Mouse (Mus musculus): ENCODE data around the gene Thap2. TPM values are rescaled to one million over a fixed set of nuclear protein-coding genes. Genes with fewer than 3 reads are reported as not detected.

Gene Thap2
- polyA plus RNA-seq, 2 experiments, result 3.3 to 3.6 TPM

DNA sequence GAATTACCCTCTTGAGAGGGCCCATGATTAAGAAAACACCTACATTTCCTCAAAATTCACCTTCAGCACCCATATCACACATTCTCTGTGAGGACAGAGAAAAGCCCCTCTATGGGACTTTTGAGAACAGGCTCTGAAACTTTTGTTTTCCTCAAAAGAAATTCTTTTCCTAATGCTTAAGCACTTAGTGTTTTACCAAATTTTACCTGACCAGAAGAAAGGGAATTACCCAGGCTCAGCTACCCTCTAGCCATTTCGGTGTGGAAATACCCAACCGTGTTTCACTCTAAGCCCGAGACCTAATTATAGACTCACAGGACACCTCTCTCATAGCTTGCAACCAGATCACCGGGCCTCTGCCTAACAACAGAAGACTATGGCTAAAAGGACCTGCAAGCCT lies 51.2 kb downstream of the Thap2 start:
- H3K9me3 ChIP-seq (ENCODE audit: control insufficient read depth, low read length), result no peaks in the 10 kb centered on the region
- H3K4me2 ChIP-seq (ENCODE audit: low read depth), result no peak overlapping the region
- 74% methylated on average over 4 of the region's 4 CpGs for WGBS (ENCODE audit: insufficient replicate concordance)
- H3K4me1 ChIP-seq (replicated peaks; ENCODE audit: control insufficient read depth in 2 of 2, insufficient read depth in 2 of 2, low read length in 1 of 2), result no peaks in the 10 kb centered on the region
- H3K9ac ChIP-seq (replicated peaks), result no peak overlapping the region
- no peak overlapping the region for H3K4me3 ChIP-seq (ENCODE audit: insufficient read depth in 1 of 2, low read depth in 2 of 2, low read length in 2 of 2)
- ATAC-seq (ENCODE audit: insufficient read depth), result no peak
- DNase-seq (ENCODE audit: low read depth in 3 of 3, low spot score in 3 of 3), result no peak
- no peaks in the 10 kb centered on the region for H3K36me3 ChIP-seq (replicated peaks; ENCODE audit: control insufficient read depth, insufficient read depth, low read depth)
- H3K27ac ChIP-seq, result no peak overlapping the region
- TF ChIP-seq CTCF (IDR thresholded peaks at IDR 0.05; ENCODE audit: low read depth), result no peak
- no peak for TF ChIP-seq EP300 (IDR thresholded peaks at IDR 0.05; ENCODE audit: low read depth)
- H3K27me3 ChIP-seq (ENCODE audit: control insufficient read depth, insufficient read depth, low read length), result no peaks in the 10 kb centered on the region

DNA sequence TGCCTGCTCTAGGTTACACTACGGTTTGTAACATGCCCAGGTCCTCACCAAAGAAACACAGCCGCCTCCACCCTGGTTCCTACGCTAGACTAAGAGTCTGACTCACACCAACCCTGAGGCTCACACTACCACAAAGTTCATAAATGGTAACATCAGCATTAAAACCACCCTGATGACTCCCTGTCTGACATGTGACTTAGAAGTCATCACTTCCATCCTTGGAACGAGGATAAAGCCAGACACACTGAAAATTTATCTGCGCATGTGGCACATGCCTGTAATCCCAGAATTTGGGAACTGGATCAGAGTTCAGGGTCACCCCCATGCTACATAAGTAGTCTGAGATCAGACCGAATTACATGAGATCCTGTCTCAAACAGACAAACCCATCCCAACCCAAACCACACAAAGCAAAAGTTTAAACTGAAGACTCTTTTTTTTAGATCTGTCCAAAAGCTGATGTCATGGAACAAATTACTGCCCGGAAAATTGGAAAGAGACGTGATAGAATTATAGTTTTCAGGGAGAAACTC lies 51.8 kb downstream of the Thap2 start:
- H3K27ac ChIP-seq, result no peak overlapping the region
- H3K4me2 ChIP-seq (ENCODE audit: low read depth), result no peak overlapping the region
- TF ChIP-seq CTCF (IDR thresholded peaks at IDR 0.05; ENCODE audit: low read depth) (no peak), EP300 (IDR thresholded peaks at IDR 0.05; ENCODE audit: low read depth) (no peak)
- 64% methylated on average over 8 of the region's 8 CpGs for WGBS (ENCODE audit: insufficient replicate concordance)
- H3K27me3 ChIP-seq (ENCODE audit: control insufficient read depth, insufficient read depth, low read length), result no peaks in the 10 kb centered on the region
- H3K4me1 ChIP-seq (replicated peaks; ENCODE audit: control insufficient read depth in 2 of 2, insufficient read depth in 2 of 2, low read length in 1 of 2), result no peaks in the 10 kb centered on the region
- no peak overlapping the region for H3K9ac ChIP-seq (replicated peaks)
- ATAC-seq (ENCODE audit: insufficient read depth), result no peak
- no peaks in the 10 kb centered on the region for H3K9me3 ChIP-seq (ENCODE audit: control insufficient read depth, low read length)
- no peaks in the 10 kb centered on the region for H3K36me3 ChIP-seq (replicated peaks; ENCODE audit: control insufficient read depth, insufficient read depth, low read depth)
- H3K4me3 ChIP-seq (ENCODE audit: insufficient read depth in 1 of 2, low read depth in 2 of 2, low read length in 2 of 2), result no peak overlapping the region
- no peak for DNase-seq (ENCODE audit: low read depth in 3 of 3, low spot score in 3 of 3)

DNA sequence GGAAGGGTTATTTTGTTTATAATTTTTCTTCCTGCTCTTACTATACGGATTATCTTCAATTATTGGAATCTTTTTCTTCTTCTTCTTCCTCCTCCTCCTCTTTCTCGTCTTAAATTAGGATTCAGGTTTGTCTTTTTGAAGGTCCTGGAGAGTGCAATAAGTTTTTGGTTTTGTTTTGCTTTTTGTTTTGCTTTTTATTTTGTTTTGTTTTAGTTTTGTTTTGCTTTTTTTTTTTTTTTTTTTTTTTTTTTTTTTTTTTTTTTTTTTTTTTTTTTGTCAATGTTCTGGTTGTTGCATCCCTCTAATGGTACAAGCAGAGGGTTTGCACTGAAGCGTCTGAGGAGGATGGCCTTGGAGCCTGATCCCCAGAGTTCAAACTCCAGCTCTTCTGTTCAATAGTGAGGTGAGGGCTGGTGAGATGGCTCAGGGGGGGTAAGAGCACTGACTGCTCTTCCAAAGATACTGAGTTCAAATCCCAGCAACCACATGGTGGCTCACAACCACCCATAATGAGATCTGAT lies 55.2 kb downstream of the Thap2 start:
- 53% methylated on average over 3 of the region's 3 CpGs for whole genome bisulfite sequencing (ENCODE audit: insufficient replicate concordance)
- no peak overlapping the region for H3K4me2 ChIP-seq (ENCODE audit: low read depth)
- H3K4me1 ChIP-seq (replicated peaks; ENCODE audit: control insufficient read depth in 2 of 2, insufficient read depth in 2 of 2, low read length in 1 of 2), result no peaks in the 10 kb centered on the region

DNA sequence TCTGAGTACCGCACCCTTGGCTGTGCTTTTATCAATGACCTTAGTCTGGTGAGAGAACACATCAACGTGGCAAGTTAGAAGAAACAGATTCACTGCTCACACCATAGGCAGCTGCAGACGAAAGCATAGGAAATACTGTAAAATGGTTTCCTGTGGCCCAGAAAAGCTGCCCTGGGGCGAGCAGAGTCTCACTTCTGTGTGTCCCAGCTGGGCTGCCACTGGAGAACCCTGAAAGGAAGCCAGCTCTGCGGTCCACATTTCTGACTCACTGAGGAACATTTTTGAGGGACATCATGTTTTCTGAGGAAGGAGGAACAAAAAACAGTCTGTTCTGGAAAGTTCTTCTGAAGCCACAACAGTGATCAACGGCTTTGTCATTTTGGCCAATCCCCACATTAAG lies 55.7 kb downstream of the Thap2 start:
- Histone ChIP-seq H3K4me2 (ENCODE audit: low read depth) (no peak overlapping the region), H3K36me3 (replicated peaks; ENCODE audit: control insufficient read depth, insufficient read depth, low read depth) (no peaks in the 10 kb centered on the region), H3K4me3 (ENCODE audit: insufficient read depth in 1 of 2, low read depth in 2 of 2, low read length in 2 of 2) (no peak overlapping the region), H3K27ac (no peak overlapping the region), H3K9ac (replicated peaks) (no peak overlapping the region), H3K27me3 (ENCODE audit: control insufficient read depth, insufficient read depth, low read length) (no peaks in the 10 kb centered on the region), H3K4me1 (replicated peaks; ENCODE audit: control insufficient read depth in 2 of 2, insufficient read depth in 2 of 2, low read length in 1 of 2) (no peaks in the 10 kb centered on the region), H3K9me3 (ENCODE audit: control insufficient read depth, low read length) (no peaks in the 10 kb centered on the region)
- ATAC-seq (ENCODE audit: insufficient read depth), result no peak
- no peak for TF ChIP-seq CTCF (IDR thresholded peaks at IDR 0.05; ENCODE audit: low read depth)
- TF ChIP-seq EP300 (IDR thresholded peaks at IDR 0.05; ENCODE audit: low read depth), result no peak
- 44% methylated on average over 6 of the region's 6 CpGs for WGBS (ENCODE audit: insufficient replicate concordance)
- DNase-seq (ENCODE audit: low read depth in 3 of 3, low spot score in 3 of 3), result no peak

More for the DNA sequence above, 55.2 kb downstream of the Thap2 start:
- Histone ChIP-seq H3K27me3 (ENCODE audit: control insufficient read depth, insufficient read depth, low read length) (no peaks in the 10 kb centered on the region), H3K9me3 (ENCODE audit: control insufficient read depth, low read length) (no peaks in the 10 kb centered on the region), H3K9ac (replicated peaks) (no peak overlapping the region), H3K4me3 (ENCODE audit: insufficient read depth in 1 of 2, low read depth in 2 of 2, low read length in 2 of 2) (no peak overlapping the region), H3K36me3 (replicated peaks; ENCODE audit: control insufficient read depth, insufficient read depth, low read depth) (no peaks in the 10 kb centered on the region), H3K27ac (no peak overlapping the region)
- ATAC-seq (ENCODE audit: insufficient read depth), result no peak
- TF ChIP-seq CTCF (IDR thresholded peaks at IDR 0.05; ENCODE audit: low read depth) (no peak), EP300 (IDR thresholded peaks at IDR 0.05; ENCODE audit: low read depth) (no peak)
- DNase-seq (ENCODE audit: low read depth in 3 of 3, low spot score in 3 of 3), result no peak

DNA sequence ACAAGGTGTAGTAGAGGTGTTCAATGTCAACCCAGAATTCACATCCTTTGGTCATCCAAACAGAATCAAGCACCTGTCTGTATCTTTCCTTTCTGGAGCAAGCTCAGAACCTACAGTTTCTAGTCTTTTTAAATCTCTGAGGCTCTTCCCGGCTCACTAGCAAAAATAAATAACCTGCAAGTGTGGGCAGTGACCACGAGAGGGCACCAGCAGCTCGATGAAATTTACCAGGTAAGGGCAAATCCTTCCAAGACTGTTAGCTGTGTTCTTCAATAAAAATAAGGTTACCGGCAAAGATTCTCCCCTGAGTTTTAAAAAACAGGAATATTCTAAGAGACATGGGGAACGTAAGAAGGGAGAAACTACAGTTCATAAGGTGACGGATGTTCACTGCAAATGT lies 60.9 kb downstream of the Thap2 start:
- Histone ChIP-seq H3K9ac (replicated peaks) (no peak overlapping the region), H3K4me2 (ENCODE audit: low read depth) (no peak overlapping the region), H3K36me3 (replicated peaks; ENCODE audit: control insufficient read depth, insufficient read depth, low read depth) (no peaks in the 10 kb centered on the region), H3K4me3 (ENCODE audit: insufficient read depth in 1 of 2, low read depth in 2 of 2, low read length in 2 of 2) (no peak overlapping the region), H3K4me1 (replicated peaks; ENCODE audit: control insufficient read depth in 2 of 2, insufficient read depth in 2 of 2, low read length in 1 of 2) (no peaks in the 10 kb centered on the region), H3K9me3 (ENCODE audit: control insufficient read depth, low read length) (no peaks in the 10 kb centered on the region), H3K27me3 (ENCODE audit: control insufficient read depth, insufficient read depth, low read length) (no peaks in the 10 kb centered on the region; the same call in 1 of the 2 replicates), H3K27ac (no peak overlapping the region)
- ATAC-seq (ENCODE audit: insufficient read depth) (no peak), DNase-seq (ENCODE audit: low read depth in 3 of 3, low spot score in 3 of 3) (peak; percentile 42 to 52 (median 43))
- WGBS (ENCODE audit: insufficient replicate concordance), result 7% methylated on average over 6 of the region's 6 CpGs
- TF ChIP-seq EP300 (IDR thresholded peaks at IDR 0.05; ENCODE audit: low read depth) (no peak), CTCF (IDR thresholded peaks at IDR 0.05; ENCODE audit: low read depth) (peak; percentile 78)
